Mouse (Mus musculus) hindbrain, embryonic 13.5 days (tissue): ENCODE results near the gene Gm7029. TPM values are rescaled to one million over a fixed set of nuclear protein-coding genes. Genes with fewer than 3 reads are reported as not detected.
"Not testable (repeated sequence)": the region's sequence is repeated elsewhere in the genome, so short reads cannot be mapped to it uniquely, and the experiment has no call there.

Source experiments
- ATAC-seq: fragments of 200-750 bp; cut with Nextera tagmentation; 2 replicates; pipeline ENCODE4 v1.8.0; 2017; ENCODE audit warnings: moderate TSS enrichment; ENCODE audit not compliant: low FRiP score
- H3K27ac ChIP-seq: fragments of 300-500 bp; sonication (generic); 2 replicates; pipeline ENCODE4 v1.5.1; 2015; ENCODE audit warnings: inconsistent platforms, mild to moderate bottlenecking, moderate library complexity
- H3K27me3 ChIP-seq: fragments of 300-500 bp; sonication (generic); 2 replicates; pipeline ENCODE4 v1.6.1; 2015; ENCODE audit warnings: mild to moderate bottlenecking, inconsistent platforms
- H3K36me3 ChIP-seq: fragments of 300-500 bp; sonication (generic); 2 replicates; pipeline ENCODE4 v1.6.1; 2015; ENCODE audit warnings: mild to moderate bottlenecking, inconsistent platforms
- H3K4me1 ChIP-seq: fragments of 300-500 bp; sonication (generic); replicated peaks from 2 replicates; pipeline ENCODE4 v1.6.1; 2015; ENCODE audit warnings: inconsistent platforms
- H3K4me2 ChIP-seq: fragments of 300-500 bp; sonication (generic); 2 replicates; pipeline ENCODE4 v1.6.1; 2015; ENCODE audit warnings: inconsistent platforms, mild to moderate bottlenecking, moderate library complexity
- H3K4me3 ChIP-seq: fragments of 300-500 bp; sonication (generic); 2 replicates; pipeline ENCODE4 v1.5.1; 2015; ENCODE audit warnings: mild to moderate bottlenecking, inconsistent platforms
- H3K9ac ChIP-seq: fragments of 300-500 bp; sonication (generic); 2 replicates; pipeline ENCODE4 v1.6.1; 2015; ENCODE audit warnings: mild to moderate bottlenecking, inconsistent platforms
- H3K9me3 ChIP-seq: fragments of 300-500 bp; sonication (generic); 2 replicates; pipeline ENCODE4 v1.6.1; 2016; ENCODE audit warnings: inconsistent platforms
- WGBS: fragments of 180-500 bp; shearing (Covaris S2); methylation state at CpG from one replicate; pipeline ENCODE4 v1.1.7; 2015; 5-methylcytosine and 5-hydroxymethylcytosine counted together
- polyA plus RNA-seq: library from polyadenylated mRNA; unstranded; fragments of >200 nt; fragmentation: Nextera tagmentation; extraction: Ambion mirVana; gene quantifications from 2 replicates; pipeline ENCODE4 v1.2.1, GENCODE M21; 2015

The Gm7029 gene
- polyA plus RNA-seq, 1 experiment from 2014 or later: not detected

- WGBS: 37% methylated on average over 9 of the region's 9 CpGs
- ATAC-seq: no peak
- Histone ChIP-seq H3K27ac (no peak overlapping the region), H3K4me2 (no peak overlapping the region), H3K27me3 (no peaks in the 10 kb centered on the region), H3K36me3 (no peaks in the 10 kb centered on the region), H3K4me3 (no peak overlapping the region), H3K9me3 (no peaks in the 10 kb centered on the region), H3K4me1 (no peaks in the 10 kb centered on the region), H3K9ac (no peak overlapping the region)
Measured at GRCm38 (mm10) chr17:33865330-33866030, 8.2 kb upstream of the Gm7029 start.

- Histone ChIP-seq H3K27ac (no peak overlapping the region), H3K4me3 (no peak overlapping the region), H3K36me3 (no peaks in the 10 kb centered on the region), H3K27me3 (no peaks in the 10 kb centered on the region), H3K4me1 (no peaks in the 10 kb centered on the region), H3K4me2 (no peak overlapping the region), H3K9ac (no peak overlapping the region), H3K9me3 (no peaks in the 10 kb centered on the region)
- ATAC-seq: no peak
- WGBS: 88% methylated on average over 9 of the region's 11 CpGs
Measured at GRCm38 (mm10) chr17:33874411-33874810, 774 bp downstream of the Gm7029 start.

GRCm38 (mm10) chr17:33875797-33876196 is 2.2 kb downstream of the Gm7029 start:
- H3K4me1 ChIP-seq, H3K27ac ChIP-seq, H3K36me3 ChIP-seq, H3K9me3 ChIP-seq, H3K27me3 ChIP-seq, H3K4me3 ChIP-seq, H3K4me2 ChIP-seq, H3K9ac ChIP-seq, ATAC-seq: not testable (repeated sequence)
- WGBS: 83% methylated on average over 5 of the region's 5 CpGs

DNA sequence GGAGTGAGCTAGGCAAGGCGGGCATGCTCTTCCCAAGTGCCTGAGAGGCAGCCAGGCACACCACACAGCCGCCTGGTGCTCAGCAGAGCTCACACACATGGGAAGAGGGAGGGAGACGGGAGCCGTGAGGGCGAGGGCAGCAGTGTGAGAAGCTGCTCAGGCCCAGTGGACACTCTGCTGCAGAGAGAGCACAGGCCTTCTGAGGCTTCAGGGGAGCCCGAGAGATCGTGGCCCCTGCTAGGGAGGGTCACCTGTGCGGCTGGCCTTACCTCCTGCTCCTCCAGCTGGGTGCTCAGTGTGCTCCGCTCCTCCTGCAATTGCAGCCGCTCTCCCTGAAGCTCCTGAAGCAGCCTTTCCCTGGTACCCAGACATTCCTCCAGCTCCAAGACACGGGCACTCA is 10.7 kb downstream of the Gm7029 start:
- H3K4me3 ChIP-seq, H3K27me3 ChIP-seq, H3K27ac ChIP-seq, H3K4me2 ChIP-seq, H3K9ac ChIP-seq, H3K9me3 ChIP-seq, H3K4me1 ChIP-seq, ATAC-seq: not testable (repeated sequence)
- WGBS: 97% methylated on average over 10 of the region's 11 CpGs
- peaks cover 13% of the 10 kb centered on the region for H3K36me3 ChIP-seq

GRCm38 (mm10) chr17:33887802-33888201 is 14.2 kb downstream of the Gm7029 start:
- H3K4me3 ChIP-seq, H3K4me2 ChIP-seq, H3K36me3 ChIP-seq, H3K27me3 ChIP-seq, H3K9me3 ChIP-seq, ATAC-seq, H3K9ac ChIP-seq, H3K27ac ChIP-seq: not testable (repeated sequence)
- 95% methylated on average over 2 of the region's 2 CpGs for WGBS
- peaks cover 14% of the 10 kb centered on the region for H3K4me1 ChIP-seq

GRCm38 (mm10) chr17:33888230-33888629 is 14.6 kb downstream of the Gm7029 start:
- not testable (repeated sequence) for H3K27me3 ChIP-seq, H3K4me3 ChIP-seq, ATAC-seq, H3K9ac ChIP-seq, H3K9me3 ChIP-seq, H3K36me3 ChIP-seq, H3K27ac ChIP-seq, H3K4me2 ChIP-seq
- peaks cover 14% of the 10 kb centered on the region for H3K4me1 ChIP-seq

DNA sequence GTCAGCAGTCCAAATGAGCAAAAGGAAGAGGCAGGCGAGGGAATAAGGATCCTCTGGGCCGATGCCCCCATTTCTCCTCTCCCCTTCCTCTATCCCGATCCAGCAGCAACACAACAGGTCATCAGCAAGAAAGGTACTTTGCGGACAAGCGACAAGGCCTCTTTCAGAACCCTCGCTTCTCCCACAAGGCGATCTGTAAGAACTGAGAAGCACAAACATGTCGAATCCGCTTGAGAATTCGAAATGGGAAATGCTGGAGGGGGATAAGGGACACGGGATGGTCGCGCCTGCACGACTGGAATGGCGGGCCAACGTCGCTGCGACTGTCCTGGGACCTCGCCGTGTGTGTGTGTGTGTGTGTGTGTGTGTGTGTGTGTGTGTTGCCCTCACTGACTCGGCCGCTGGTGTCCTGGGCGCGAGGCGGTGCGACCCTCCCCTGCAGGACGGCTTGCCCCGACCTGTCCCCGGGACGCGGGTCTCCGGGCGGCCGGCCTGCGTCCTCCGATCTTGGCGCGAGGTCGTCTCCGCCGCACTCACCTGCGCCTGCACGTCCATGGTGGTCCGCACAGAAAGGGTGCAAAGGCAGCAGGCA is 16.4 kb downstream of the Gm7029 start:
- H3K27me3 ChIP-seq, H3K9me3 ChIP-seq, H3K27ac ChIP-seq, H3K36me3 ChIP-seq, ATAC-seq: not testable (repeated sequence)
- H3K9ac ChIP-seq: peak overlapping the region; percentile 67
- WGBS: 0% methylated on average over 25 of the region's 44 CpGs
- peaks cover 14% of the 10 kb centered on the region for H3K4me1 ChIP-seq
- peak overlapping the region; percentile 58 for H3K4me3 ChIP-seq
- peak overlapping the region; percentile 78 for H3K4me2 ChIP-seq

GRCm38 (mm10) chr17:33890533-33891059 is 17.0 kb downstream of the Gm7029 start, which contains the start of gene Kifc1:
TSS of gene Kifc1 (minus strand) at chr17:33890661.
- Histone ChIP-seq H3K4me2 (peak within 1 kb of the TSS; percentile 78), H3K4me3 (peak within 1 kb of the TSS; percentile 58), H3K9me3 (no peaks in the 10 kb centered on the region), H3K27me3 (0 out of 2 replicates have a peak, but pooled peaks cover 2% of the 10 kb centered on the region), H3K27ac (no peak within 1 kb of the TSS), H3K4me1 (peaks cover 14% of the 10 kb centered on the region), H3K9ac (peak within 1 kb of the TSS; percentile 67), H3K36me3 (no peaks in the 10 kb centered on the region; the same call in 1 of the 2 replicates)
- WGBS: under 1% methylated on average over 49 of the region's 49 CpGs
- ATAC-seq: peak; percentile 99

DNA sequence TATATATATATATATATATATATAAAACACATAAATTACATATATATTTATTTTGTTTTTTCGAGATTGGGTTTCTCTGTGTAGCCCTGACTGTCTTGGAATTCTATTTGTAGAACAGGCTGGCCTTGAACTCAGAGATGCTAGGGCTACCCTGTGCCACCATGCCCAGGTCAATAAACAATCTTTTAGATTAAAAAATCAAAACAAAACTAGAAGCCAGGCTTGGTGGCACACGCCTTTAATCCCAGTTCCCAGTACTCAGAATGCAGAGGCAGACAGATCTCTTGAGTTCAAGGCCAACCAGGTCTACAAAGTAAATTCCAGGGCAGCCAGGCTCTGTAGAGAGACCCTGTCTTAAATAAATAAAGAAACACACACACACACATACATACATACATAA is 17.7 kb downstream of the Gm7029 start:
- H3K4me1 ChIP-seq: peaks cover 14% of the 10 kb centered on the region
- H3K9me3 ChIP-seq: no peaks in the 10 kb centered on the region
- no peak overlapping the region for H3K4me3 ChIP-seq
- 0 out of 2 replicates have a peak, but pooled peaks cover 2% of the 10 kb centered on the region for H3K27me3 ChIP-seq
- no peak for ATAC-seq
- no peak overlapping the region for H3K4me2 ChIP-seq
- no peaks in the 10 kb centered on the region; the same call in 1 of the 2 replicates for H3K36me3 ChIP-seq
- H3K9ac ChIP-seq: no peak overlapping the region
- 67% methylated on average over 2 of the region's 2 CpGs for WGBS
- no peak overlapping the region for H3K27ac ChIP-seq

- not testable (repeated sequence) for H3K27me3 ChIP-seq, H3K4me2 ChIP-seq, H3K27ac ChIP-seq, H3K4me3 ChIP-seq, H3K9me3 ChIP-seq, H3K9ac ChIP-seq, H3K36me3 ChIP-seq, ATAC-seq
- H3K4me1 ChIP-seq: peaks cover 14% of the 10 kb centered on the region
- 67% methylated on average over 6 of the region's 6 CpGs for WGBS
Measured at GRCm38 (mm10) chr17:33891892-33892291, 18.3 kb downstream of the Gm7029 start.

GRCm38 (mm10) chr17:33892429-33892828 is 18.8 kb downstream of the Gm7029 start:
- no peak for ATAC-seq
- WGBS: 19% methylated on average over 7 of the region's 7 CpGs

GRCm38 (mm10) chr17:33893011-33893410 is 19.4 kb downstream of the Gm7029 start:
- H3K4me3 ChIP-seq, H3K9ac ChIP-seq, ATAC-seq, H3K9me3 ChIP-seq, H3K36me3 ChIP-seq, H3K27me3 ChIP-seq, H3K27ac ChIP-seq, H3K4me2 ChIP-seq: not testable (repeated sequence)
- peaks cover 14% of the 10 kb centered on the region for H3K4me1 ChIP-seq
- 82% methylated on average over 4 of the region's 4 CpGs for WGBS

More at GRCm38 (mm10) chr17:33892429-33892828, 18.8 kb downstream of the Gm7029 start:
- Histone ChIP-seq H3K4me3 (no peak overlapping the region), H3K36me3 (no peaks in the 10 kb centered on the region), H3K27me3 (0 out of 2 replicates have a peak, but pooled peaks cover 2% of the 10 kb centered on the region), H3K27ac (no peak overlapping the region), H3K9ac (no peak overlapping the region), H3K4me2 (no peak overlapping the region), H3K4me1 (peaks cover 14% of the 10 kb centered on the region), H3K9me3 (no peaks in the 10 kb centered on the region)
